Mouse (Mus musculus) right cerebral cortex, postnatal 10 days (tissue): ENCODE results near the gene Sdk1.

Experiments
- DNase-seq, 2 experiments: peaks; one replicate each; pipeline ENCODE4 v3.0.0; 2021; ENCODE audit warnings: low spot score in 2 of 2

The Sdk1 gene

GRCm38 (mm10) chr5:142242597-142242996, 1001.3 kb downstream of the Sdk1 start:
- no peak for DNase-seq

GRCm38 (mm10) chr5:142243069-142243468, 1001.8 kb downstream of the Sdk1 start:
- DNase-seq = no peak

GRCm38 (mm10) chr5:142256231-142256630, 1014.9 kb downstream of the Sdk1 start:
- no peak for DNase-seq

- DNase-seq = no peak
Observed at GRCm38 (mm10) chr5:142258716-142259115, 1017.4 kb downstream of the Sdk1 start.

- DNase-seq = no peak
Observed at GRCm38 (mm10) chr5:142262060-142262459, 1020.8 kb downstream of the Sdk1 start.
